Mouse (Mus musculus) left cerebral cortex, adult 11 months (tissue): ENCODE data around the gene Dab2ip.

ENCODE experiments used
- DNase-seq: peaks from one replicate; pipeline ENCODE4 v3.0.0; 2022; ENCODE audit warnings: low spot score

The Dab2ip gene

GRCm38 (mm10) chr2:35751781-35752505 lies 193.9 kb downstream of the Dab2ip start:
- no peak for DNase-seq

GRCm38 (mm10) chr2:35756467-35756866 lies 198.4 kb downstream of the Dab2ip start:
- no peak for DNase-seq

GRCm38 (mm10) chr2:35760352-35760751 lies 202.3 kb downstream of the Dab2ip start:
- DNase-seq: no peak

- no peak for DNase-seq
Measured at GRCm38 (mm10) chr2:35760867-35761266, 202.8 kb downstream of the Dab2ip start.

- no peak for DNase-seq
Measured at GRCm38 (mm10) chr2:35761458-35761857, 203.4 kb downstream of the Dab2ip start.

- DNase-seq: no peak
Measured at GRCm38 (mm10) chr2:35763818-35764217, 205.8 kb downstream of the Dab2ip start.

- no peak for DNase-seq
Measured at GRCm38 (mm10) chr2:35764328-35764727, 206.3 kb downstream of the Dab2ip start.

GRCm38 (mm10) chr2:35767834-35768537 lies 209.9 kb downstream of the Dab2ip start:
- DNase-seq: peak; percentile 57

GRCm38 (mm10) chr2:35768538-35769238 lies 210.6 kb downstream of the Dab2ip start:
- DNase-seq: peak; percentile 76

GRCm38 (mm10) chr2:35769398-35769797 lies 211.3 kb downstream of the Dab2ip start:
- DNase-seq: no peak

GRCm38 (mm10) chr2:35770541-35770940 lies 212.5 kb downstream of the Dab2ip start:
- no peak for DNase-seq

GRCm38 (mm10) chr2:35775651-35776055 lies 217.6 kb downstream of the Dab2ip start:
- DNase-seq: no peak

GRCm38 (mm10) chr2:35776935-35777334 lies 218.9 kb downstream of the Dab2ip start:
- DNase-seq: no peak

GRCm38 (mm10) chr2:35779266-35779665 lies 221.2 kb downstream of the Dab2ip start:
- no peak for DNase-seq
